Mouse (Mus musculus) stomach, embryonic 15.5 days (tissue): ENCODE measurements around the gene Prrx2. TPM values are rescaled to one million over a fixed set of nuclear protein-coding genes. Genes with fewer than 3 reads are reported as not detected.

Source experiments
- ATAC-seq: fragments of 200-750 bp; cut with Nextera tagmentation; 2 replicates; pipeline ENCODE4 v1.8.0; 2017; ENCODE audit warnings: low read depth, moderate number of reproducible peaks, moderate TSS enrichment; ENCODE audit not compliant: insufficient read depth, low FRiP score
- H3K27ac ChIP-seq: fragments of 300-500 bp; sonication (generic); 2 replicates; pipeline ENCODE4 v1.5.1; 2015; ENCODE audit warnings: mild to moderate bottlenecking, inconsistent platforms
- H3K27me3 ChIP-seq: fragments of 300-500 bp; sonication (generic); replicated peaks from 2 replicates; pipeline ENCODE4 v1.6.1; 2015; ENCODE audit warnings: inconsistent platforms
- H3K36me3 ChIP-seq: fragments of 300-500 bp; sonication (generic); 2 replicates; pipeline ENCODE4 v1.6.1; 2015; ENCODE audit warnings: inconsistent platforms
- H3K4me1 ChIP-seq: fragments of 300-500 bp; sonication (generic); 2 replicates; pipeline ENCODE4 v1.6.1; 2015; ENCODE audit warnings: inconsistent platforms
- H3K4me2 ChIP-seq: fragments of 300-500 bp; sonication (generic); 2 replicates; pipeline ENCODE4 v1.6.1; 2015; ENCODE audit warnings: mild to moderate bottlenecking, inconsistent platforms
- H3K4me3 ChIP-seq: fragments of 300-500 bp; sonication (generic); replicated peaks from 2 replicates; pipeline ENCODE4 v1.5.1; 2015; ENCODE audit warnings: inconsistent platforms
- H3K9ac ChIP-seq: fragments of 300-500 bp; sonication (generic); 2 replicates; pipeline ENCODE4 v1.6.1; 2015; ENCODE audit warnings: inconsistent platforms
- H3K9me3 ChIP-seq: fragments of 300-500 bp; sonication (generic); 2 replicates; pipeline ENCODE4 v1.6.1; 2016; ENCODE audit warnings: inconsistent platforms
- WGBS: fragments of 180-500 bp; shearing (Covaris S2); methylation state at CpG from one replicate; pipeline ENCODE4 v1.1.7; 2015; 5-methylcytosine and 5-hydroxymethylcytosine counted together
- polyA plus RNA-seq: library from polyadenylated mRNA; unstranded; fragments of >200 nt; fragmentation: Nextera tagmentation; extraction: Ambion mirVana; gene quantifications from 2 replicates; pipeline ENCODE4 v1.2.1, GENCODE M21; 2015

Gene Prrx2
- polyA plus RNA-seq, 1 experiment from 2014 or later, result 4.3 TPM

DNA sequence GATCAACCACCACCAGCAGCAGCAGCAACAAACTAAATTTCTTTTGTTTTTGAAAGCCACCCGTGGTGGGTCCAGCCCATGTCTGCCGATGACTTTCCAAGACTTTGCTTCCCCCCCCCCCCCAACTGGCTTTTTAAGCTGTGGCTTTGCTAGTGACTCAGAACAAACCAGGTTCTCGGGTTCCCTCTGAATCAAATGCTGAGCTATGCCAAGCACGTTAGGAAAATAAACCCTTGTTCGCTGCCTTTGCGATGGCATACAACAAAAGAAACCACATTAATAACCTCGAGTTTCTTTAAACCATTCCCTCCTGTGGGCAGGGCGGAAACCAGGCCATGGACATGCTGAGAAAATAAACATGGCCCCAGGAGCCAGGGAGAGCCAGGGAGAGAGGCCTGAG is 13.4 kb downstream of the Prrx2 start:
- ATAC-seq, result no peak
- 65% methylated on average over 8 of the region's 8 CpGs for WGBS

GRCm38 (mm10) chr2:30850581-30850980 is 15.8 kb downstream of the Prrx2 start:
- Histone ChIP-seq H3K36me3 (no peaks in the 10 kb centered on the region), H3K9me3 (no peaks in the 10 kb centered on the region), H3K27me3 (peaks cover 6% of the 10 kb centered on the region; the same call in 1 of the 2 replicates), H3K4me2 (no peak overlapping the region), H3K4me1 (peaks cover 17% of the 10 kb centered on the region; the same call in 1 of the 2 replicates), H3K4me3 (no peak overlapping the region), H3K27ac (no peak overlapping the region), H3K9ac (no peak overlapping the region)
- WGBS, result 28% methylated on average over 6 of the region's 6 CpGs
- no peak for ATAC-seq

More for the DNA sequence above, 13.4 kb downstream of the Prrx2 start:
- Histone ChIP-seq H3K9me3 (no peaks in the 10 kb centered on the region), H3K9ac (no peak overlapping the region), H3K4me1 (peaks cover 19% of the 10 kb centered on the region), H3K27me3 (peaks cover 21% of the 10 kb centered on the region), H3K4me2 (no peak overlapping the region), H3K4me3 (no peak overlapping the region), H3K36me3 (no peaks in the 10 kb centered on the region), H3K27ac (no peak overlapping the region)

- Histone ChIP-seq H3K4me1 (peaks cover 10% of the 10 kb centered on the region; the same call in 1 of the 2 replicates), H3K36me3 (no peaks in the 10 kb centered on the region), H3K27me3 (no peaks in the 10 kb centered on the region), H3K4me2 (peak overlapping the region; percentile 22; the same call in 1 of the 2 replicates), H3K27ac (no peak overlapping the region), H3K4me3 (no peak overlapping the region), H3K9ac (no peak overlapping the region), H3K9me3 (no peaks in the 10 kb centered on the region)
- no peak for ATAC-seq
- 21% methylated on average over 20 of the region's 20 CpGs for WGBS
These were observed 18.1 kb downstream of the Prrx2 start for GRCm38 (mm10) chr2:30852771-30853313.

GRCm38 (mm10) chr2:30857076-30857475 is 22.3 kb downstream of the Prrx2 start:
- H3K4me1 ChIP-seq, result peaks cover 10% of the 10 kb centered on the region; the same call in 1 of the 2 replicates
- H3K4me2 ChIP-seq, result no peak overlapping the region
- no peak overlapping the region for H3K9ac ChIP-seq
- no peaks in the 10 kb centered on the region for H3K36me3 ChIP-seq
- no peaks in the 10 kb centered on the region for H3K9me3 ChIP-seq
- H3K27ac ChIP-seq, result no peak overlapping the region
- no peak overlapping the region for H3K4me3 ChIP-seq
- WGBS, result 71% methylated on average over 6 of the region's 6 CpGs
- no peak for ATAC-seq
- no peaks in the 10 kb centered on the region for H3K27me3 ChIP-seq

DNA sequence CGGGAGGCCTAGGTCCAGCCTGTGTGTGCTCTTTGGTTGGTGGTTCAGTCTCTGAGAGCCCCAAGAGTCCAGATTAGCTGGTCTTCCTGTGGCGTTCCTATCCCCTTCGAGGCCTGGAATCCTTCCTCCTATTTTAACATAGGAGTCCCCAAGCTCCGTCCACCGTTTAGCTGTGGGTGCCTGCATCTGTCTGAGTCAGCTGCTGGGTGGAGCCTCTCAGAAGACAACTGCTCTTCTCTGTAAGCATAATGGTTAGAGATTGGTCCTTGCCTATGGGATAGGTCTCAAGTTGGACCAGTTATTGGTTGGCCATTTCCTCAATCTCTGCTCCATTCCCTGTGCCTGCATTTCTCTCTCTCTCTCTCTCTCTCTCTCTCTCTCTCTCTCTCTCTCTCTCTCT is 25.0 kb downstream of the Prrx2 start:
- Histone ChIP-seq H3K4me3 (no peak overlapping the region), H3K9ac (no peak overlapping the region), H3K9me3 (no peaks in the 10 kb centered on the region), H3K4me2 (no peak overlapping the region), H3K36me3 (no peaks in the 10 kb centered on the region), H3K27ac (no peak overlapping the region), H3K27me3 (peaks cover 10% of the 10 kb centered on the region), H3K4me1 (peaks cover 7% of the 10 kb centered on the region)
- WGBS, result 73% methylated on average over 5 of the region's 5 CpGs
- ATAC-seq, result no peak

- H3K27ac ChIP-seq, result no peak overlapping the region
- H3K36me3 ChIP-seq, result no peaks in the 10 kb centered on the region
- peaks cover 14% of the 10 kb centered on the region for H3K4me1 ChIP-seq
- H3K9ac ChIP-seq, result no peak overlapping the region
- WGBS, result 69% methylated on average over 4 of the region's 4 CpGs
- H3K27me3 ChIP-seq, result peaks cover 18% of the 10 kb centered on the region
- no peak for ATAC-seq
- no peak overlapping the region for H3K4me2 ChIP-seq
- H3K4me3 ChIP-seq, result no peak overlapping the region
- H3K9me3 ChIP-seq, result no peaks in the 10 kb centered on the region
These were observed 27.3 kb downstream of the Prrx2 start for GRCm38 (mm10) chr2:30862081-30862480.

DNA sequence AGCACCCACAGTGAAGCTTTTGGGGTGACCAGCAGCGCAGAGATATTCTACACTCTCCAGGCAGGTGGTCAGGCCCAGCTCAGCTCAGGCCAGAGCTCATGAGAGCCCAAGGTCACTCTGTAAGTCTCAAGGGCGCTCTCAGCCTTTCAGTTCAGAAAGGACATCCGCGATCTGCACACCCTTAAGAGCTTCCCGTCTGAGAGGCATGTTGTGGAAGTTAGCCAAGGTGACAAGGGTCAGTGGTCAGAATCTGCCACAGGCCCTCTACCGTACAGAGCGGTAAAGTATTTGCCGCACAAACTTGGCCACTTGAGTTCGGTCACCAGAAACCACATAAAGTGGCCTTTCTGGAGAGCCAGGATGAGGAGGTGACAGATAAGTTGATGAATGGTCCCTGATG is 28.8 kb downstream of the Prrx2 start:
- ATAC-seq, result no peak
- Histone ChIP-seq H3K9ac (no peak overlapping the region), H3K27ac (no peak overlapping the region)

GRCm38 (mm10) chr2:30864968-30865381 is 30.2 kb downstream of the Prrx2 start:
- H3K27ac ChIP-seq, result no peak overlapping the region
- H3K36me3 ChIP-seq, result no peaks in the 10 kb centered on the region
- no peak overlapping the region for H3K9ac ChIP-seq
- peak overlapping the region; percentile 40 for H3K4me3 ChIP-seq
- no peaks in the 10 kb centered on the region for H3K9me3 ChIP-seq
- peak overlapping the region; percentile 73 for H3K4me2 ChIP-seq
- H3K4me1 ChIP-seq, result peaks cover 14% of the 10 kb centered on the region
- 1% methylated on average over 35 of the region's 35 CpGs for WGBS
- peak; percentile 51 for ATAC-seq
- peaks cover 18% of the 10 kb centered on the region for H3K27me3 ChIP-seq

More for the DNA sequence above, 28.8 kb downstream of the Prrx2 start:
- H3K27me3 ChIP-seq, result peaks cover 18% of the 10 kb centered on the region
- H3K4me1 ChIP-seq, result peaks cover 14% of the 10 kb centered on the region
- no peak overlapping the region for H3K4me3 ChIP-seq
- no peak overlapping the region for H3K4me2 ChIP-seq
- WGBS, result 68% methylated on average over 9 of the region's 9 CpGs
- no peaks in the 10 kb centered on the region for H3K9me3 ChIP-seq
- H3K36me3 ChIP-seq, result no peaks in the 10 kb centered on the region

DNA sequence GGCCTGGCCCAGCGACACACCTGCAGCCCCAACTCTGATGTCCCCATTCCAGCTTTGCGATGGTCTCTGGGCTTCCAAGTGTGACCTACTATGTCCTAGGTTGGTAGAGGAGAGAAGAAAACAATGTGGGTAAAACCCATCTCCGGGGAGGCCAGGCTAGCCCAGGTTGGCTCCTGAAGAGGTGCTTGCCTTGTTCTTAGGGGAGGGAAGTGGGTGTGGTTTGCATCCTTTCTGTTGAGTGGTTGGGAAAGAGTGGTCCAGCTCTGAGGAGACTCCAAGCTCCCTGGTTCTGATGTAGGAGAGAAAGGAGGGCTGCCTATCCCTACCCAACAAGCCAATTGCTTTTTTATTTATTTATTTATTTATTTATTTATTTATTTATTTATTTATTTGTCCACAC is 30.7 kb downstream of the Prrx2 start:
- WGBS, result 40% methylated on average over 3 of the region's 3 CpGs
- no peak for ATAC-seq
- Histone ChIP-seq H3K36me3 (no peaks in the 10 kb centered on the region), H3K27ac (no peak overlapping the region), H3K9me3 (no peaks in the 10 kb centered on the region), H3K27me3 (peaks cover 18% of the 10 kb centered on the region), H3K4me3 (no peak overlapping the region), H3K9ac (no peak overlapping the region), H3K4me2 (peak overlapping the region; percentile 73), H3K4me1 (peaks cover 14% of the 10 kb centered on the region)

GRCm38 (mm10) chr2:30870863-30871262 is 36.1 kb downstream of the Prrx2 start:
- ATAC-seq, result no peak
- Histone ChIP-seq H3K9me3 (no peaks in the 10 kb centered on the region), H3K4me3 (no peak overlapping the region), H3K4me1 (0 out of 2 replicates have a peak, but pooled peaks cover 7% of the 10 kb centered on the region), H3K27ac (no peak overlapping the region), H3K36me3 (no peaks in the 10 kb centered on the region), H3K9ac (no peak overlapping the region), H3K27me3 (0 out of 2 replicates have a peak, but pooled peaks cover 3% of the 10 kb centered on the region), H3K4me2 (no peak overlapping the region)
- WGBS, result 74% methylated on average over 8 of the region's 8 CpGs

GRCm38 (mm10) chr2:30872669-30873068 is 37.9 kb downstream of the Prrx2 start:
- H3K4me1 ChIP-seq, result 0 out of 2 replicates have a peak, but pooled peaks cover 13% of the 10 kb centered on the region
- no peak overlapping the region for H3K4me2 ChIP-seq
- ATAC-seq, result no peak
- no peak overlapping the region for H3K27ac ChIP-seq
- no peaks in the 10 kb centered on the region for H3K9me3 ChIP-seq
- no peak overlapping the region for H3K9ac ChIP-seq
- 68% methylated on average over 6 of the region's 6 CpGs for WGBS
- H3K4me3 ChIP-seq, result no peak overlapping the region
- no peaks in the 10 kb centered on the region for H3K36me3 ChIP-seq
- no peaks in the 10 kb centered on the region for H3K27me3 ChIP-seq

- Histone ChIP-seq H3K4me1 (0 out of 2 replicates have a peak, but pooled peaks cover 13% of the 10 kb centered on the region), H3K27ac (no peak overlapping the region), H3K27me3 (no peaks in the 10 kb centered on the region), H3K9me3 (no peaks in the 10 kb centered on the region), H3K9ac (no peak overlapping the region), H3K4me2 (no peak overlapping the region), H3K4me3 (no peak overlapping the region), H3K36me3 (no peaks in the 10 kb centered on the region)
- WGBS, result 50% methylated on average over 10 of the region's 10 CpGs
- no peak for ATAC-seq
These were observed 39.7 kb downstream of the Prrx2 start for GRCm38 (mm10) chr2:30874445-30874844.
